Mouse (Mus musculus): ENCODE data around the gene Pakap.

The Pakap gene

GRCm38 (mm10) chr4:57801239-57801638 lies 233.3 kb downstream of the Pakap start:
- in situ Hi-C loops (cut with MboI) = no loop called here

- in situ Hi-C loops (cut with MboI) = no loop called here
Measured at GRCm38 (mm10) chr4:57801986-57802385, 234.0 kb downstream of the Pakap start.

GRCm38 (mm10) chr4:57802411-57802810 lies 234.4 kb downstream of the Pakap start:
- in situ Hi-C loops (cut with MboI) = no loop called here

GRCm38 (mm10) chr4:57804902-57805301 lies 236.9 kb downstream of the Pakap start:
- in situ Hi-C loops (cut with MboI) = no loop called here

- in situ Hi-C loops (cut with MboI) = no loop called here
Measured at GRCm38 (mm10) chr4:57809449-57809848, 241.5 kb downstream of the Pakap start.

- in situ Hi-C loops (cut with MboI) = no loop called here
Measured at GRCm38 (mm10) chr4:57812075-57812474, 244.1 kb downstream of the Pakap start.

GRCm38 (mm10) chr4:57812916-57813575 lies 245.1 kb downstream of the Pakap start:
- in situ Hi-C loops (cut with MboI) = no loop called here

GRCm38 (mm10) chr4:57813576-57813945 lies 245.6 kb downstream of the Pakap start:
- in situ Hi-C loops (cut with MboI) = no loop called here

GRCm38 (mm10) chr4:57815355-57815754 lies 247.4 kb downstream of the Pakap start:
- in situ Hi-C loops (cut with MboI) = no loop called here

- in situ Hi-C loops (cut with MboI) = no loop called here
Measured at GRCm38 (mm10) chr4:57816146-57816545, 248.2 kb downstream of the Pakap start.

- in situ Hi-C loops (cut with MboI) = no loop called here
Measured at GRCm38 (mm10) chr4:57820839-57821374, 252.9 kb downstream of the Pakap start.

GRCm38 (mm10) chr4:57821556-57822356 lies 253.8 kb downstream of the Pakap start:
- in situ Hi-C loops (cut with MboI) = no loop called here

- in situ Hi-C loops (cut with MboI) = no loop called here
Measured at GRCm38 (mm10) chr4:57822641-57823040, 254.7 kb downstream of the Pakap start.

GRCm38 (mm10) chr4:57824626-57825240 lies 256.8 kb downstream of the Pakap start:
- in situ Hi-C loops (cut with MboI) = no loop called here

- in situ Hi-C loops (cut with MboI) = no loop called here
Measured at GRCm38 (mm10) chr4:57826272-57826671, 258.3 kb downstream of the Pakap start.

- in situ Hi-C loops (cut with MboI) = no loop called here
Measured at GRCm38 (mm10) chr4:57829131-57829530, 261.2 kb downstream of the Pakap start.

- in situ Hi-C loops (cut with MboI) = no loop called here
Measured at GRCm38 (mm10) chr4:57829740-57830139, 261.8 kb downstream of the Pakap start.

- in situ Hi-C loops (cut with MboI) = no loop called here
Measured at GRCm38 (mm10) chr4:57832318-57832717, 264.3 kb downstream of the Pakap start.

- in situ Hi-C loops (cut with MboI) = no loop called here
Measured at GRCm38 (mm10) chr4:57833060-57833459, 265.1 kb downstream of the Pakap start.

GRCm38 (mm10) chr4:57834141-57834540 lies 266.2 kb downstream of the Pakap start:
- in situ Hi-C loops (cut with MboI) = no loop called here

GRCm38 (mm10) chr4:57837089-57837488 lies 269.1 kb downstream of the Pakap start:
- in situ Hi-C loops (cut with MboI) = no loop called here

- in situ Hi-C loops (cut with MboI) = no loop called here
Measured at GRCm38 (mm10) chr4:57839343-57839742, 271.4 kb downstream of the Pakap start.

GRCm38 (mm10) chr4:57841911-57842310 lies 273.9 kb downstream of the Pakap start:
- in situ Hi-C loops (cut with MboI) = no loop called here
